Mouse (Mus musculus) right cerebral cortex, postnatal 4 days (tissue): ENCODE measurements around the gene Fbxw8.
A peak's percentile ranks its signal among the peaks of the same experiment; 100 is the strongest.

Experiments used
- DNase-seq: peaks from one replicate; pipeline ENCODE4 v3.0.0-alpha.2; 2022

Fbxw8 gene

GRCm38 (mm10) chr5:118155565-118155947 is 292 bp upstream of the Fbxw8 start:
- DNase-seq, result no peak

GRCm38 (mm10) chr5:118149711-118150110 is 5.6 kb downstream of the Fbxw8 start:
- no peak for DNase-seq

- no peak for DNase-seq
Measured at GRCm38 (mm10) chr5:118147264-118147663, 8.0 kb downstream of the Fbxw8 start.

GRCm38 (mm10) chr5:118145999-118146679 is 9.1 kb downstream of the Fbxw8 start:
- no peak for DNase-seq

GRCm38 (mm10) chr5:118145458-118145857 is 9.8 kb downstream of the Fbxw8 start:
- DNase-seq, result no peak

GRCm38 (mm10) chr5:118144770-118145169 is 10.5 kb downstream of the Fbxw8 start:
- DNase-seq, result no peak

- DNase-seq, result no peak
Measured at GRCm38 (mm10) chr5:118144327-118144726, 10.9 kb downstream of the Fbxw8 start.

GRCm38 (mm10) chr5:118143211-118144026 is 11.8 kb downstream of the Fbxw8 start:
- no peak for DNase-seq

- no peak for DNase-seq
Measured at GRCm38 (mm10) chr5:118142471-118142870, 12.8 kb downstream of the Fbxw8 start.

- DNase-seq, result no peak
Measured at GRCm38 (mm10) chr5:118139630-118140029, 15.6 kb downstream of the Fbxw8 start.

- DNase-seq, result no peak
Measured at GRCm38 (mm10) chr5:118136391-118136790, 18.9 kb downstream of the Fbxw8 start.

GRCm38 (mm10) chr5:118128651-118129050 is 26.6 kb downstream of the Fbxw8 start:
- no peak for DNase-seq

- no peak for DNase-seq
Measured at GRCm38 (mm10) chr5:118128208-118128607, 27.1 kb downstream of the Fbxw8 start.

- no peak for DNase-seq
Measured at GRCm38 (mm10) chr5:118126671-118127070, 28.6 kb downstream of the Fbxw8 start.

GRCm38 (mm10) chr5:118123096-118123495 is 32.2 kb downstream of the Fbxw8 start:
- DNase-seq, result no peak

GRCm38 (mm10) chr5:118121928-118122327 is 33.3 kb downstream of the Fbxw8 start:
- no peak for DNase-seq

GRCm38 (mm10) chr5:118120670-118121069 is 34.6 kb downstream of the Fbxw8 start:
- DNase-seq, result no peak

- DNase-seq, result no peak
Measured at GRCm38 (mm10) chr5:118118922-118119321, 36.3 kb downstream of the Fbxw8 start.

GRCm38 (mm10) chr5:118118351-118118750 is 36.9 kb downstream of the Fbxw8 start:
- DNase-seq, result no peak

GRCm38 (mm10) chr5:118113617-118114016 is 41.6 kb downstream of the Fbxw8 start:
- DNase-seq, result peak; percentile 60

- no peak for DNase-seq
Measured at GRCm38 (mm10) chr5:118113043-118113442, 42.2 kb downstream of the Fbxw8 start.

- no peak for DNase-seq
Measured at GRCm38 (mm10) chr5:118108794-118109440, 46.3 kb downstream of the Fbxw8 start.

- DNase-seq, result peak; percentile 69
Measured at GRCm38 (mm10) chr5:118108124-118108793, 47.0 kb downstream of the Fbxw8 start.
